Mouse (Mus musculus) heart, embryonic 14.5 days (tissue): Measurements from ENCODE around the gene Rbm46. TPM values are rescaled to one million over a fixed set of nuclear protein-coding genes. Genes with fewer than 3 reads are reported as not detected.

Experiments used
- ATAC-seq: fragments of 200-750 bp; cut with Nextera tagmentation; 2 replicates; pipeline ENCODE4 v1.8.0; 2017; ENCODE audit warnings: low read depth, moderate TSS enrichment; ENCODE audit not compliant: insufficient number of reproducible peaks, insufficient read depth, low FRiP score
- H3K27ac ChIP-seq, 2 experiments: fragments of 200-500 bp in 1 of 2; fragments of 300-500 bp in 1 of 2; sonication (generic) in 1 of 2; replicated peaks in 1 of 2; 2 replicates each; pipeline ENCODE4 v1.5.1; 2012 to 2014; ENCODE audit warnings: low read depth in 2 of 2, low read length in 2 of 2, control low read depth in 1 of 2, mild to moderate bottlenecking in 1 of 2, mixed read lengths in 1 of 2; ENCODE audit not compliant: control insufficient read depth in 1 of 2, insufficient read depth in 1 of 2
- H3K27me3 ChIP-seq: fragments of 300-500 bp; sonication (generic); 2 replicates; pipeline ENCODE4 v1.6.1; 2014; ENCODE audit warnings: mild to moderate bottlenecking, low read length, control low read depth; ENCODE audit not compliant: control insufficient read depth, insufficient read depth
- H3K36me3 ChIP-seq: fragments of 300-500 bp; sonication (generic); 2 replicates; pipeline ENCODE4 v1.6.1; 2014; ENCODE audit warnings: mild to moderate bottlenecking, control low read depth, low read length, mixed read lengths; ENCODE audit not compliant: control insufficient read depth, insufficient read depth
- H3K4me1 ChIP-seq, 2 experiments: fragments of 200-500 bp in 1 of 2; fragments of 300-500 bp in 1 of 2; sonication (generic) in 1 of 2; 2 replicates each; pipeline ENCODE4 v1.6.1; 2012 to 2014; ENCODE audit warnings: low read length in 2 of 2, control low read depth in 1 of 2, mixed read lengths in 1 of 2; ENCODE audit not compliant: control insufficient read depth in 2 of 2, insufficient read depth in 2 of 2
- H3K4me2 ChIP-seq: fragments of 300-500 bp; sonication (generic); 2 replicates; pipeline ENCODE4 v1.6.1; 2014; ENCODE audit warnings: mild to moderate bottlenecking, low read length
- H3K4me3 ChIP-seq, 2 experiments: fragments of 200-500 bp in 1 of 2; fragments of 300-500 bp in 1 of 2; sonication (generic) in 1 of 2; 2 replicates each; pipeline ENCODE4 v1.5.1; 2012 to 2014; ENCODE audit warnings: low read length in 2 of 2, mild to moderate bottlenecking in 2 of 2, control low read depth in 1 of 2, low read depth in 1 of 2, moderate library complexity in 1 of 2; ENCODE audit not compliant: control insufficient read depth in 1 of 2, insufficient read depth in 1 of 2
- H3K9ac ChIP-seq: fragments of 300-500 bp; sonication (generic); 2 replicates; pipeline ENCODE4 v1.6.1; 2014; ENCODE audit warnings: mild to moderate bottlenecking, low read length
- H3K9me3 ChIP-seq: fragments of 300-500 bp; sonication (generic); 2 replicates; pipeline ENCODE4 v1.6.1; 2016; ENCODE audit warnings: low read length, control low read depth; ENCODE audit not compliant: control insufficient read depth
- WGBS: fragments of 180-500 bp; shearing (Covaris S2); extraction: QIAGEN DNeasy Blood & Tissue Kit; methylation state at CpG from one replicate; pipeline ENCODE4 v1.1.7; 2014; 5-methylcytosine and 5-hydroxymethylcytosine counted together
- polyA plus RNA-seq: library from polyadenylated mRNA; unstranded; fragments of >200 nt; fragmentation: Nextera tagmentation; extraction: Ambion mirVana; gene quantifications from 2 replicates; pipeline ENCODE4 v1.2.1, GENCODE M21; 2014

The Rbm46 gene
- 1.7 and 2.0 TPM in 2 replicates for polyA plus RNA-seq

DNA sequence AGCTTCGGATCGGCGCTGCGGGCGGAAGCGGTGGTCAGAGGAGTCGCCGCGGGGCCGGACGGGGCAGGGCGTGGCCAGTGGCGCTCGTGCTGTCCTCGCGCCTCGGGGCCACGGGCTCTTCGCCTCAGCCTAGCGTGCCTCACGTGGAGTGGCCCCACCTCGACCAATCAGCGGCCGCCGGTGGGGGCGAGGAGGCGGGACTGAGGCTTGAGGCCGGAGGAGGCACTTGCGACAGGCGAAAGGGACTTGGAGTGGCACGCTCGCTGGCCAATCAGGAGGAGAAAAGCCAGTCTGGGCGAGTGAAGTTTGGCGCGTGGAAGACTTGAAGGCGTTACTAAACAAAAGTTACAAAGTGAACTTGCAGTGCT lies at the start of gene Rbm46:
TSS of gene Rbm46 (minus strand) at position 112 of the 368 bp plus-strand sequence.
- peak within 1 kb of the TSS; percentile 38; the same call in 1 of the 2 replicates for H3K9ac ChIP-seq
- H3K27me3 ChIP-seq, result peaks cover 25% of the 10 kb centered on the region
- H3K4me1 ChIP-seq, result peaks cover 3 to 6% of the 10 kb centered on the region in 2 experiments; a peak in 2 of 4 replicates
- peak within 1 kb of the TSS; percentile 65 for H3K4me2 ChIP-seq
- no peak within 1 kb of the TSS for H3K27ac ChIP-seq
- peaks cover 3% of the 10 kb centered on the region; the same call in 1 of the 2 replicates for H3K9me3 ChIP-seq
- H3K36me3 ChIP-seq, result no peaks in the 10 kb centered on the region
- WGBS, result 18% methylated on average over 35 of the region's 36 CpGs
- peak within 1 kb of the TSS; percentile 34 to 40 for H3K4me3 ChIP-seq
- ATAC-seq, result peak; percentile 80; the same call in 1 of the 2 replicates

- no peak for ATAC-seq
- Histone ChIP-seq H3K27me3 (no peaks in the 10 kb centered on the region), H3K9me3 (no peaks in the 10 kb centered on the region), H3K4me3 (no peak overlapping the region), H3K9ac (no peak overlapping the region), H3K36me3 (no peaks in the 10 kb centered on the region), H3K4me2 (no peak overlapping the region), H3K4me1 (no peaks in the 10 kb centered on the region), H3K27ac (no peak overlapping the region)
- 55% methylated on average over 1 of the region's 1 CpGs for WGBS
Measured at GRCm38 (mm10) chr3:82915632-82916031, 39.3 kb upstream of the Rbm46 start.

GRCm38 (mm10) chr3:82908671-82909070 lies 32.4 kb upstream of the Rbm46 start:
- Histone ChIP-seq H3K9me3 (no peaks in the 10 kb centered on the region), H3K27me3 (peaks cover 16% of the 10 kb centered on the region), H3K36me3 (no peaks in the 10 kb centered on the region), H3K4me1 (peaks cover 0 to 4% of the 10 kb centered on the region in 2 experiments; a peak in 1 of 4 replicates), H3K9ac (no peak overlapping the region), H3K4me3 (no peak overlapping the region), H3K4me2 (no peak overlapping the region), H3K27ac (no peak overlapping the region)
- ATAC-seq, result no peak
- 72% methylated on average over 2 of the region's 2 CpGs for WGBS

- Histone ChIP-seq H3K4me3 (peak overlapping the region; percentile 39 to 48), H3K27ac (no peak overlapping the region), H3K27me3 (peaks cover 29% of the 10 kb centered on the region), H3K4me1 (peaks cover 0 to 11% of the 10 kb centered on the region in 2 experiments; a peak in 2 of 4 replicates), H3K9me3 (peaks cover 4% of the 10 kb centered on the region; the same call in 1 of the 2 replicates), H3K9ac (no peak overlapping the region), H3K4me2 (peak overlapping the region; percentile 75), H3K36me3 (no peaks in the 10 kb centered on the region)
- WGBS, result under 1% methylated on average over 31 of the region's 31 CpGs
- ATAC-seq, result no peak
Measured at GRCm38 (mm10) chr3:82904211-82904908, 28.1 kb upstream of the Rbm46 start.

GRCm38 (mm10) chr3:82903613-82904205 lies 27.4 kb upstream of the Rbm46 start, which contains the start of gene Lrat:
Gene Lrat (minus strand): TSS chr3:82903973.
- Histone ChIP-seq H3K9me3 (peaks cover 4% of the 10 kb centered on the region; the same call in 1 of the 2 replicates), H3K27ac (no peak within 1 kb of the TSS), H3K36me3 (no peaks in the 10 kb centered on the region), H3K27me3 (peaks cover 29% of the 10 kb centered on the region), H3K4me3 (peak within 1 kb of the TSS; percentile 39 to 48), H3K9ac (no peak within 1 kb of the TSS), H3K4me2 (peak within 1 kb of the TSS; percentile 75), H3K4me1 (peaks cover 0 to 11% of the 10 kb centered on the region in 2 experiments; a peak in 2 of 4 replicates)
- no peak for ATAC-seq
- WGBS, result 2% methylated on average over 35 of the region's 35 CpGs

GRCm38 (mm10) chr3:82902757-82903612 lies 26.7 kb upstream of the Rbm46 start:
- H3K4me3 ChIP-seq, result peak overlapping the region; percentile 39 to 48
- peaks cover 29% of the 10 kb centered on the region for H3K27me3 ChIP-seq
- WGBS, result 23% methylated on average over 20 of the region's 20 CpGs
- H3K36me3 ChIP-seq, result no peaks in the 10 kb centered on the region
- no peak overlapping the region for H3K9ac ChIP-seq
- peaks cover 0 to 11% of the 10 kb centered on the region in 2 experiments; a peak in 2 of 4 replicates for H3K4me1 ChIP-seq
- peaks cover 4% of the 10 kb centered on the region; the same call in 1 of the 2 replicates for H3K9me3 ChIP-seq
- no peak overlapping the region for H3K27ac ChIP-seq
- no peak for ATAC-seq
- peak overlapping the region; percentile 75 for H3K4me2 ChIP-seq

GRCm38 (mm10) chr3:82888842-82889241 lies 12.6 kb upstream of the Rbm46 start:
- WGBS, result 16% methylated on average over 2 of the region's 2 CpGs
- ATAC-seq, result no peak

More at GRCm38 (mm10) chr3:82888842-82889241, 12.6 kb upstream of the Rbm46 start:
- no peak overlapping the region for H3K4me2 ChIP-seq
- no peak overlapping the region for H3K4me3 ChIP-seq
- H3K27ac ChIP-seq, result no peak overlapping the region
- no peaks in the 10 kb centered on the region for H3K27me3 ChIP-seq
- no peaks in the 10 kb centered on the region for H3K4me1 ChIP-seq
- H3K9ac ChIP-seq, result no peak overlapping the region
- H3K9me3 ChIP-seq, result no peaks in the 10 kb centered on the region
- H3K36me3 ChIP-seq, result no peaks in the 10 kb centered on the region
